13 mouse cellular contexts compared by ENCODE assay signal in genomic region chr2:38683083-38683482, GRCm38 (mm10). TPM values are rescaled to one million over a fixed set of nuclear protein-coding genes. Genes with fewer than 3 reads are reported as not detected.
"Had no signal": no experiment of that assay in that cellular context is flagged by ENCODE, and none has a peak within 500 bp of the region (broad histone marks: within the 10 kb centered on the region; RNA-seq: fewer than 3 reads in every experiment).

No protein-coding gene starts in this region.

- H3K36me3 ChIP-seq: limb, embryonic 15.5 days; midbrain, embryonic 13.5 days; neural tube, embryonic 12.5 days had no signal

- ATAC-seq: lung, postnatal 0 days; midbrain, embryonic 13.5 days had no signal

- H3K4me2 ChIP-seq: limb, embryonic 15.5 days; midbrain, embryonic 13.5 days; neural tube, embryonic 12.5 days had no signal

- H3K27ac ChIP-seq: limb, embryonic 15.5 days; midbrain, embryonic 13.5 days; neural tube, embryonic 12.5 days had no signal

- H3K9ac ChIP-seq: limb, embryonic 15.5 days; midbrain, embryonic 13.5 days; neural tube, embryonic 12.5 days had no signal

- H3K4me1 ChIP-seq: limb, embryonic 15.5 days had no signal

- DNase-seq: kidney, adult 18-20 months; kidney, postnatal 10 days; kidney, postnatal 4 days; layer of hippocampus, postnatal 36 days; lung, adult 2 months; lung, postnatal 36 days; spleen, adult 18-20 months; thymus, postnatal 4 days had no signal

- H3K4me3 ChIP-seq: limb, embryonic 15.5 days; midbrain, embryonic 13.5 days; neural tube, embryonic 12.5 days had no signal

- H3K9me3 ChIP-seq: limb, embryonic 15.5 days; midbrain, embryonic 13.5 days; neural tube, embryonic 12.5 days had no signal

RNA-seq across cellular contexts. Expression of gene Nr5a1, which starts 31.3 kb away (rescaled TPM):
- polyA plus RNA-seq: limb, embryonic 11.5 days had no signal
